Mouse (Mus musculus) stomach, embryonic 16.5 days (tissue): ENCODE data around the gene Irgq. TPM values are rescaled to one million over a fixed set of nuclear protein-coding genes. Genes with fewer than 3 reads are reported as not detected.

Source experiments
- ATAC-seq: fragments of 200-750 bp; cut with Nextera tagmentation; 2 replicates; pipeline ENCODE4 v1.8.0; 2017; ENCODE audit warnings: moderate number of reproducible peaks, moderate TSS enrichment; ENCODE audit not compliant: insufficient read depth, low FRiP score
- H3K27ac ChIP-seq: fragments of 300-500 bp; sonication (generic); 2 replicates; pipeline ENCODE4 v1.5.1; 2014; ENCODE audit warnings: low read length
- H3K27me3 ChIP-seq: fragments of 300-500 bp; sonication (generic); 2 replicates; pipeline ENCODE4 v1.6.1; 2014; ENCODE audit warnings: low read length, control low read depth, mixed read lengths; ENCODE audit not compliant: control insufficient read depth, insufficient read depth
- H3K36me3 ChIP-seq: fragments of 300-500 bp; sonication (generic); 2 replicates; pipeline ENCODE4 v1.6.1; 2014; ENCODE audit warnings: low read length; ENCODE audit not compliant: control insufficient read depth, insufficient read depth
- H3K4me1 ChIP-seq: fragments of 300-500 bp; sonication (generic); 2 replicates; pipeline ENCODE4 v1.6.1; 2014; ENCODE audit warnings: low read length, control low read depth, mixed read lengths; ENCODE audit not compliant: control insufficient read depth, insufficient read depth
- H3K4me2 ChIP-seq: fragments of 300-500 bp; sonication (generic); 2 replicates; pipeline ENCODE4 v1.6.1; 2014; ENCODE audit warnings: low read depth, low read length, mixed read lengths
- H3K4me3 ChIP-seq: fragments of 300-500 bp; sonication (generic); replicated peaks from 2 replicates; pipeline ENCODE4 v1.5.1; 2014; ENCODE audit warnings: mild to moderate bottlenecking, low read length
- H3K9ac ChIP-seq: fragments of 300-500 bp; sonication (generic); 2 replicates; pipeline ENCODE4 v1.6.1; 2014; ENCODE audit warnings: low read length
- H3K9me3 ChIP-seq: fragments of 300-500 bp; sonication (generic); replicated peaks from 2 replicates; pipeline ENCODE4 v1.6.1; 2016; ENCODE audit warnings: low read length, control low read depth; ENCODE audit not compliant: control insufficient read depth
- WGBS: fragments of 180-500 bp; shearing (Covaris S2); extraction: QIAGEN DNeasy Blood & Tissue Kit; methylation state at CpG from one replicate; pipeline ENCODE4 v1.1.7; 2014; 5-methylcytosine and 5-hydroxymethylcytosine counted together
- polyA plus RNA-seq: library from polyadenylated mRNA; unstranded; fragments of >200 nt; fragmentation: Nextera tagmentation; extraction: Ambion mirVana; gene quantifications from 2 replicates; pipeline ENCODE4 v1.2.1, GENCODE M21; 2015

The Irgq gene
- polyA plus RNA-seq, 1 experiment from 2014 or later = 5.6 TPM

DNA sequence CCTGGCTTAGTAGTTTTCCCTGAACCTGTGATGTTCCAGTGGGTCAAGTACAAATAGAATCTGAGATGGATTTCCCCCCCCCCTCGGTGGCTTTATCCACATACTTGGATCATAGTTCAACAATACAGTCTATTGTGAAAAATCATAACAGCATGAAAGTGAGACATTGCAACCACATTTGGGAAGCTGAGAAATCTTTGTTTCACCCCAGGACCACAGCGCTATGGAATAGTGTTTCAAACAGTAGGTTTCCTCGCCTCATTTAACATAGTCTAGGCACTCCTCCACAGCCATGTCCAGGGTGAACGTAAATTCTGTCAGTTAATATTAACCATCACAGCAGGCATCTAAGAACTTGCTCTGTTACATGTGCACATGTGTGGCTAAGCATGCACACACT is 6.6 kb downstream of the Irgq start:
- Histone ChIP-seq H3K4me1 (peaks cover 5% of the 10 kb centered on the region), H3K36me3 (peaks cover 11% of the 10 kb centered on the region; the same call in 1 of the 2 replicates), H3K9me3 (no peaks in the 10 kb centered on the region), H3K4me3 (no peak overlapping the region), H3K4me2 (no peak overlapping the region), H3K27ac (no peak overlapping the region), H3K9ac (no peak overlapping the region), H3K27me3 (no peaks in the 10 kb centered on the region)
- no peak for ATAC-seq
- WGBS = 79% methylated on average over 4 of the region's 4 CpGs

DNA sequence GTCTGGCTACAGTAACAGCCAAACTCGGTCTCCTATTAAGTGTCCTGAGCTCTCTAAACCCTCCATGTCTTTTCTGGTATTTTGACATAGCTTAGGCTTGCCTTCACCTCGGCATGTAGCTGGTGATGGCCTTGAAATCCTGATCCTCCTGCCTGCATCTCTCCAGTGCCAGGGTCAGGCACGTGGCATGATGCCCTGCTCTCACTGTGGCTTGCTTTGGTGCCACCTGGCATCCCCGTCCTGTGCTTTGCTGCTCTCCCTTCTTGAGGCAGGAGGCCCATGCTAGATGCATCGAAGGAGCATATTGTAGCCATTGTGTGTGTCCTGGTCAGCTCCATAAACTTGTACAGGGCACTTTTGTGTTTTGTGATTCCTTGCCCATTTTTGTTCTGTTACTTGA is 7.1 kb downstream of the Irgq start:
- H3K4me1 ChIP-seq = 0 out of 2 replicates have a peak, but pooled peaks cover under 1% of the 10 kb centered on the region
- no peak overlapping the region for H3K9ac ChIP-seq
- no peak overlapping the region for H3K4me2 ChIP-seq
- no peaks in the 10 kb centered on the region for H3K9me3 ChIP-seq
- no peaks in the 10 kb centered on the region for H3K27me3 ChIP-seq
- no peak overlapping the region for H3K27ac ChIP-seq
- no peak for ATAC-seq
- 72% methylated on average over 5 of the region's 5 CpGs for WGBS
- no peak overlapping the region for H3K4me3 ChIP-seq
- H3K36me3 ChIP-seq = peaks cover 11% of the 10 kb centered on the region; the same call in 1 of the 2 replicates

DNA sequence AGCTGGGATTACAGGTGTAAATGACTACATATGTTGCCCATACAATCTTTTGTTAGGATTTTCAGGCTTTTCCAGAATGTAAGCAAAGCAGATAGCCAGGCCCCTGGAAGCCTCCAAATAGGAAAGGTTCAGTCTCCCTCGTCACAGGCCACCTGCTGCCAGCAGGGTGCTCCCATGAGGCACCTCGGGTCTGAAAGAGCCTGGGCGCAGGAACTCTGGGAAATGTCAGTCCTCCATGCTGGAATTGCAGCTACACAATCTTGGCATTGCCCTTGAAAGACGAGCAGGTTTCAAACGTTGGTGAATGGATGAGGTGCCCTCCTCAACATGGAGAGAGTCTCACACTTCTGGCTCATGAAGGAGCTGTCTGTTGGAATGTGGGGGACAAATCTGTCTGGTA is 7.7 kb downstream of the Irgq start:
- Histone ChIP-seq H3K9me3 (no peaks in the 10 kb centered on the region), H3K9ac (no peak overlapping the region), H3K4me2 (no peak overlapping the region), H3K4me3 (no peak overlapping the region), H3K27ac (no peak overlapping the region), H3K36me3 (peaks cover 8% of the 10 kb centered on the region; the same call in 1 of the 2 replicates), H3K4me1 (no peaks in the 10 kb centered on the region), H3K27me3 (no peaks in the 10 kb centered on the region)
- WGBS = 41% methylated on average over 5 of the region's 5 CpGs
- ATAC-seq = no peak

DNA sequence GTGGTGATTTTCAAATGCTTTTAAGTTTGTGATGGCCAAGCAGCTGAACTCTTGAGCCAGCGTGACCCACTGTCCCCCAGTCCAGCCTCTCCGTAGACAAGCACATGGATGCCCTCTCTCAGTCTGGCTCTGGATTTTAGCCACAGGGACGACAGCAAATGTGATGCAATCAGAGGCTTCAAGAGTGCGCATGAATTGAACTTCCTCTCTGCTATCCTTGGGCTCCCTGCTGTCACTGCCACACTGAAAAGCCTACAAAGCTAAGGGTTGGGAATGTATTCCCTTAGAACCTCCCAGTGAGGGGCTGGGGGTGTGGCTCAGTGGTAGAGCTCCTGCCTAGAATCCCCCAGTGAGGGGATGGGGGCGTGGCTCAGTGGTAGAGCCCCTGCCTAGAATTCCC is 8.2 kb downstream of the Irgq start:
- no peak for ATAC-seq
- 79% methylated on average over 5 of the region's 5 CpGs for whole genome bisulfite sequencing
- no peak overlapping the region for H3K4me2 ChIP-seq
- peaks cover 6% of the 10 kb centered on the region; the same call in 1 of the 2 replicates for H3K36me3 ChIP-seq
- no peak overlapping the region for H3K4me3 ChIP-seq
- H3K4me1 ChIP-seq = no peaks in the 10 kb centered on the region
- H3K9ac ChIP-seq = no peak overlapping the region
- no peaks in the 10 kb centered on the region for H3K9me3 ChIP-seq
- no peaks in the 10 kb centered on the region for H3K27me3 ChIP-seq
- no peak overlapping the region for H3K27ac ChIP-seq

DNA sequence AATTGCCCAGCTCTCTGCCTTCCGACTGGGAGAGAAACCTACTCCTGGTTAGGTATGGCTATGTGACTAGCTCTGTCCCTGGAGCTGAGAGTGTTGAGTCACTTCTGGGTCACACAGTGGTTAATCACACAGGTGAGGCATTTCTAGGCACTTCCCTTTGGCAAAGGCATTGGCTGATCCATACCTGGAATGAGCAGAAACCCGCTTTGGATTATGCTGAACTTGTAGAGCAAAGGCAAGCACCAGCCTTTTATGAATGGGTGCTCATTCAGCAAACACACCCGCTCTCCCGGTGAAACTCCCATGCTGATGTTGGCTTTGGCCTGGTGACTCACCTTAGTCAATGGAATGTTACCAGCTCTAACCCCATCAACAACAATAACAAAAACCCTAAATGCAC is 9.2 kb downstream of the Irgq start:
- no peak overlapping the region for H3K4me2 ChIP-seq
- 75% methylated on average over 4 of the region's 4 CpGs for WGBS
- no peaks in the 10 kb centered on the region for H3K4me1 ChIP-seq
- peak overlapping the region; percentile 70 for H3K27ac ChIP-seq
- H3K9me3 ChIP-seq = no peaks in the 10 kb centered on the region
- H3K4me3 ChIP-seq = no peak overlapping the region
- no peaks in the 10 kb centered on the region for H3K27me3 ChIP-seq
- peak; percentile 76; the same call in 1 of the 2 replicates for ATAC-seq
- H3K36me3 ChIP-seq = peaks cover 4% of the 10 kb centered on the region; the same call in 1 of the 2 replicates
- no peak overlapping the region for H3K9ac ChIP-seq

DNA sequence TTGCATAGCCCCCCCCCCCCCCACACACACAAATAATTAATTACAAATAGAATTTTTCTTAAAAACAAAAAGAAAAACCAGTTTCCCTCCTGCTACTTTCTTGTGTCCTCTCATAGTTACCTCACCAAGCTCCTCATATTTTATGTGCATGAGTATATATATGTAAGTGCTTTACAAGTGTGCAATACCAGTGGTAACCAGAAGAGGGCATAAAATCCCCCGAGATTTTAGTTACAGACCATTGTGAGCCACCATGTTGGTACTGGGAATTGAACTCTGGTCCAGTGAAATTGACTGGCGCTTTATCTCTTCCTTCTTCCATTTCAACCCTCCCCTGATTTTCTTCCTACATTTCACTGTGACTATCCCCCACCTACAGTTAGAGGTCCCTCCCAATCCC is 14.0 kb downstream of the Irgq start:
- no peak overlapping the region for H3K4me2 ChIP-seq
- H3K9ac ChIP-seq = no peak overlapping the region
- ATAC-seq = no peak
- H3K36me3 ChIP-seq = no peaks in the 10 kb centered on the region
- no peaks in the 10 kb centered on the region for H3K9me3 ChIP-seq
- no peak overlapping the region for H3K4me3 ChIP-seq
- peaks cover 15% of the 10 kb centered on the region for H3K4me1 ChIP-seq
- H3K27me3 ChIP-seq = no peaks in the 10 kb centered on the region
- H3K27ac ChIP-seq = no peak overlapping the region
- 83% methylated on average over 2 of the region's 2 CpGs for WGBS

DNA sequence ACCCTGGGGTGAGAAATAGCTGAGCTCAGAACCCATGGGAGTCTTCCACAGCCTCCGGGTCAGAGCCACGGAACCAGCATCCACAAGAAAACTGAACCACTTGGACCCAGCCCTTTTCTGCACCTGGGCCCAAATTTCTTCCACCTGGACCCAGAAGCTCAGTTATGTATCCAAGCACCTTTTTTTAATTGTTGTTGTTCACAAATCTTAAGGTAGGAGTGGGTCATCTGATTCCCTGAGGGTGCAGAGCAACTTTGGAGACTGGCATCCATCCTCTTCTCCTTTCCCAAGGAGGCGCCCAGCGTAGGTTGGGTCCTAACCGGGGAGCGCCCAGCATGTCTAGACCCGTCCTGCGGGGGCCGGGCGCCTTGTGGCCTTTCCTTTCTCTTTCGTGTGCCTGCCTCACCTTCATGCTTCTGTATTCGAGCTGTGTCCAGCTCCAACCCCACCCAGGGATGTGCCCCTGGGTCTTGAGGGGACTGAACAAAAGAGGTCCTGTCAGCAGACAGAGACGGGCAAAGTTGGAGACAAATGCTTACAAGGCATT is 15.7 kb downstream of the Irgq start, which contains the start of the genes Pinlyp and Xrcc1:
Pinlyp (minus strand) TSS at position 51 of the 547 bp plus-strand sequence.
Xrcc1 (plus strand) TSS at position 222 of the 547 bp plus-strand sequence.
- Histone ChIP-seq H3K9ac (peak within 1 kb of the TSS; percentile 92), H3K36me3 (peaks cover 3% of the 10 kb centered on the region; the same call in 1 of the 2 replicates), H3K27ac (peak within 1 kb of the TSS; percentile 93), H3K4me3 (peak within 1 kb of the TSS; percentile 89), H3K27me3 (no peaks in the 10 kb centered on the region), H3K4me2 (peak within 1 kb of the TSS; percentile 81), H3K9me3 (no peaks in the 10 kb centered on the region), H3K4me1 (peaks cover 15% of the 10 kb centered on the region)
- 37% methylated on average over 13 of the region's 13 CpGs for WGBS
- ATAC-seq = 0 out of 2 replicates have a peak, but pooled peaks have one; percentile 5

DNA sequence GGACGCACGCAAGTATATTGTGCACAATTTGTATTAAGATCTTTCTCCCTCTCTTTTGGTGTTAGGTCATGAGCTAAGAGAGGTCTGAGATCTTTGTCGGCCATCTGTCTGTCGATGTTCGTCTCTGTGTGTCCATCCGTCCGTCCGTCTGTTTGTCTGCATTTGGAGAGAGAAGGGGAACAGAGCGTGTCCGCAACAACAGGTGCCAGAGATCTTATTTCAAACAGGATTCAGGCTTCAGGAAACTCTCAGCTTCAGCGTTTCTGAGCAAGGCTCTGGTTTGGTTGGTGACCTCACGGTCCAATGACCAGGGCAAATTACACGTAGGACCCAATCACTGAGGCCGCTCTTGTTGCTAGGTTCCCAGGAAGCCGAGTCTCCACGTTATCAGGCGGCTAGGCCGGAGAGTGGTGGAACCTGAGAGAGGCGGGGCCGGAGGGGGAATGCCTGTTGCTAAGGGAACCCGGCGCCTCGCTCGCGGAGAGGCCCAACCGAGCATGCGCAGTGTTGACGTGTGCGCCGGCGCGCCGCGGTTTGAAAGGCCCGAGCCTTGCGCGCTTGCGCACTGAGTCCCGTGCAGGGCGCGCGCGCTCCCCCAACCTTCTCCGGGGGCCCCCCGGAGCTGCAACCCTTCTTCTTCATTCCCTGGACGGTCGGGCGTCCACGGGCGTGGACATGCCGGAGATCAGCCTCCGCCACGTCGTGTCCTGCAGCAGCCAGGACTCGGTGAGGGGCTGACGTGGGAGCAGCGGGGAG is 16.3 kb downstream of the Irgq start:
- Histone ChIP-seq H3K4me1 (peaks cover 15% of the 10 kb centered on the region), H3K36me3 (peaks cover 3% of the 10 kb centered on the region; the same call in 1 of the 2 replicates), H3K27ac (peak overlapping the region; percentile 93), H3K4me3 (peak overlapping the region; percentile 89), H3K9ac (peak overlapping the region; percentile 92), H3K9me3 (no peaks in the 10 kb centered on the region), H3K27me3 (no peaks in the 10 kb centered on the region), H3K4me2 (peak overlapping the region; percentile 81)
- ATAC-seq = peak; percentile 99
- WGBS = 1% methylated on average over 57 of the region's 57 CpGs

DNA sequence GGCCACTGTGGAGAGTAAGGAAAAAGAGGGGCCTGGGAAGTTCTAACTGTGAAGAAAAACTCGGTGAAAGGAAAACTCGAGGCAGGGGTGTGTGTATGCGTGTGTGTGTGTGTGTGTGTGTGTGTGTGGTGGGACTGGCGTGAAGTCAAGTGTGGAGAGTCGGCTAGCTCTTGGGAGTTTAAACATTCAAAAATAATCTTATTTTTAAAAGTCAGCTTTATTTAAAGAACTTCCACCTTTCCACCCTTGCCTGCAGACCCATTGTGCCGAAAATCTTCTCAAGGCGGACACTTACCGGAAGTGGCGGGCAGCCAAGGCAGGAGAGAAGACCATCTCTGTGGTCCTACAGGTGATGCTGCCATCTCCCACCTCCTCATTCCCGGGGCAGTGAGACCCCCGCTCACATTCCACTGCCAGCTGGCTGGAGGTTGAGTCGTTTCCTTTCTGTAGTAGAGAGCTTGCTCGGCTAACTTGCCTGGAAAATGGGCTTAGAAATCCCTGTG is 17.1 kb downstream of the Irgq start:
- Histone ChIP-seq H3K27ac (peak overlapping the region; percentile 83), H3K9me3 (no peaks in the 10 kb centered on the region), H3K4me1 (peaks cover 15% of the 10 kb centered on the region), H3K9ac (peak overlapping the region; percentile 92), H3K4me3 (peak overlapping the region; percentile 89), H3K27me3 (no peaks in the 10 kb centered on the region), H3K4me2 (peak overlapping the region; percentile 73), H3K36me3 (peaks cover 10% of the 10 kb centered on the region; the same call in 1 of the 2 replicates)
- 23% methylated on average over 13 of the region's 13 CpGs for WGBS
- no peak for ATAC-seq
